Mouse (Mus musculus) urinary bladder, postnatal 36 days (tissue): ENCODE measurements around the gene Ifitm5.

Source experiments
- DNase-seq, 2 experiments: peaks; one replicate each; pipeline ENCODE4 v3.0.0; 2022; ENCODE audit warnings: low spot score in 2 of 2, mixed read lengths in 1 of 2

Ifitm5 gene

GRCm38 (mm10) chr7:140941222-140942051 lies 8.7 kb downstream of the Ifitm5 start, which contains the start of gene Pgghg:
Gene Pgghg, plus strand, starts transcription at chr7:140941391.
- peak; percentile 76 to 88 for DNase-seq

GRCm38 (mm10) chr7:140939669-140940171 lies 10.4 kb downstream of the Ifitm5 start:
- peak in 1 of 2 experiments; percentile 48 for DNase-seq

- no peak for DNase-seq
These were observed 11.2 kb downstream of the Ifitm5 start for GRCm38 (mm10) chr7:140938896-140939295.

- no peak for DNase-seq
These were observed 11.7 kb downstream of the Ifitm5 start for GRCm38 (mm10) chr7:140938436-140938835.

- DNase-seq, result no peak
These were observed 22.9 kb downstream of the Ifitm5 start for GRCm38 (mm10) chr7:140927181-140927580.

GRCm38 (mm10) chr7:140923070-140923775 lies 26.9 kb downstream of the Ifitm5 start:
- DNase-seq, result no peak

GRCm38 (mm10) chr7:140922398-140923069 lies 27.6 kb downstream of the Ifitm5 start:
- DNase-seq, result peak in 1 of 2 experiments; percentile 49

- DNase-seq, result no peak
These were observed 28.7 kb downstream of the Ifitm5 start for GRCm38 (mm10) chr7:140921225-140921975.

GRCm38 (mm10) chr7:140920418-140921029 lies 29.6 kb downstream of the Ifitm5 start, which contains the start of gene Nlrp6:
Gene Nlrp6, plus strand, starts transcription at chr7:140920902.
- DNase-seq, result no peak

GRCm38 (mm10) chr7:140919911-140920310 lies 30.2 kb downstream of the Ifitm5 start:
- no peak for DNase-seq

- no peak for DNase-seq
These were observed 35.9 kb downstream of the Ifitm5 start for GRCm38 (mm10) chr7:140914031-140914690.

- DNase-seq, result no peak
These were observed 37.1 kb downstream of the Ifitm5 start for GRCm38 (mm10) chr7:140912846-140913482.

GRCm38 (mm10) chr7:140912293-140912692 lies 37.8 kb downstream of the Ifitm5 start:
- DNase-seq, result no peak

- peak; percentile 69 to 79 for DNase-seq
These were observed 41.4 kb downstream of the Ifitm5 start for GRCm38 (mm10) chr7:140908634-140909107.

- no peak for DNase-seq
These were observed 41.9 kb downstream of the Ifitm5 start for GRCm38 (mm10) chr7:140908181-140908580.

- no peak for DNase-seq
These were observed 42.4 kb downstream of the Ifitm5 start for GRCm38 (mm10) chr7:140907697-140908096.

GRCm38 (mm10) chr7:140907131-140907530 lies 43.0 kb downstream of the Ifitm5 start:
- DNase-seq, result no peak

- no peak for DNase-seq
These were observed 44.4 kb downstream of the Ifitm5 start for GRCm38 (mm10) chr7:140905642-140906081.

- peak; percentile 66 to 76 for DNase-seq
These were observed 46.9 kb downstream of the Ifitm5 start for GRCm38 (mm10) chr7:140903212-140903611.
